Mouse (Mus musculus): ENCODE results near the gene Lrtm2. TPM values are rescaled to one million over a fixed set of nuclear protein-coding genes. Genes with fewer than 3 reads are reported as not detected.

Lrtm2 gene
- polyA plus RNA-seq, 1 experiment from 2014 or later = 0.04 TPM

GRCm38 (mm10) chr6:119346257-119346656 is 15.7 kb upstream of the Lrtm2 start:
- Histone ChIP-seq H3K9me3 (ENCODE audit: control insufficient read depth, low read length) (no peaks in the 10 kb centered on the region), H3K9ac (ENCODE audit: low read length) (no peak overlapping the region), H3K4me1 (replicated peaks; ENCODE audit: control insufficient read depth, insufficient read depth, low read length) (no peaks in the 10 kb centered on the region), H3K4me2 (ENCODE audit: low read depth, low read length) (no peak overlapping the region), H3K27ac (ENCODE audit: low read length) (no peak overlapping the region), H3K4me3 (ENCODE audit: low read length) (no peak overlapping the region), H3K27me3 (ENCODE audit: control insufficient read depth, insufficient read depth, low read depth, low read length) (no peaks in the 10 kb centered on the region), H3K36me3 (ENCODE audit: control insufficient read depth, insufficient read depth, low read length) (no peaks in the 10 kb centered on the region)
- no peak for ATAC-seq (ENCODE audit: low read depth)
- 41% methylated on average over 10 of the region's 10 CpGs for WGBS

GRCm38 (mm10) chr6:119341409-119341808 is 10.8 kb upstream of the Lrtm2 start:
- Histone ChIP-seq H3K27ac (ENCODE audit: low read length) (no peak overlapping the region), H3K9ac (ENCODE audit: low read length) (no peak overlapping the region), H3K36me3 (ENCODE audit: control insufficient read depth, insufficient read depth, low read length) (no peaks in the 10 kb centered on the region), H3K27me3 (ENCODE audit: control insufficient read depth, insufficient read depth, low read depth, low read length) (no peaks in the 10 kb centered on the region), H3K4me1 (replicated peaks; ENCODE audit: control insufficient read depth, insufficient read depth, low read length) (no peaks in the 10 kb centered on the region), H3K4me3 (ENCODE audit: low read length) (no peak overlapping the region), H3K9me3 (ENCODE audit: control insufficient read depth, low read length) (no peaks in the 10 kb centered on the region), H3K4me2 (ENCODE audit: low read depth, low read length) (no peak overlapping the region)
- peak; percentile 82 for ATAC-seq (ENCODE audit: low read depth)

- WGBS = 45% methylated on average over 11 of the region's 11 CpGs
- H3K27me3 ChIP-seq (ENCODE audit: control insufficient read depth, insufficient read depth, low read depth, low read length) = no peaks in the 10 kb centered on the region
- no peak for ATAC-seq (ENCODE audit: low read depth)
- no peak overlapping the region for H3K27ac ChIP-seq (ENCODE audit: low read length)
- peaks cover 2% of the 10 kb centered on the region for H3K4me1 ChIP-seq (replicated peaks; ENCODE audit: control insufficient read depth, insufficient read depth, low read length)
- H3K9me3 ChIP-seq (ENCODE audit: control insufficient read depth, low read length) = no peaks in the 10 kb centered on the region
- no peak overlapping the region for H3K4me3 ChIP-seq (ENCODE audit: low read length)
- H3K9ac ChIP-seq (ENCODE audit: low read length) = no peak overlapping the region
- H3K36me3 ChIP-seq (ENCODE audit: control insufficient read depth, insufficient read depth, low read length) = no peaks in the 10 kb centered on the region
- no peak overlapping the region for H3K4me2 ChIP-seq (ENCODE audit: low read depth, low read length)
Observed at GRCm38 (mm10) chr6:119338121-119338912, 7.8 kb upstream of the Lrtm2 start.

- ATAC-seq (ENCODE audit: low read depth) = no peak
- Histone ChIP-seq H3K36me3 (ENCODE audit: control insufficient read depth, insufficient read depth, low read length) (no peaks in the 10 kb centered on the region), H3K4me2 (ENCODE audit: low read depth, low read length) (no peak overlapping the region), H3K9ac (ENCODE audit: low read length) (no peak overlapping the region), H3K4me1 (replicated peaks; ENCODE audit: control insufficient read depth, insufficient read depth, low read length) (peaks cover 7% of the 10 kb centered on the region), H3K27me3 (ENCODE audit: control insufficient read depth, insufficient read depth, low read depth, low read length) (no peaks in the 10 kb centered on the region), H3K27ac (ENCODE audit: low read length) (no peak overlapping the region), H3K9me3 (ENCODE audit: control insufficient read depth, low read length) (no peaks in the 10 kb centered on the region), H3K4me3 (ENCODE audit: low read length) (no peak overlapping the region)
- WGBS = 61% methylated on average over 3 of the region's 3 CpGs
Observed at GRCm38 (mm10) chr6:119337287-119337686, 6.7 kb upstream of the Lrtm2 start.

- ATAC-seq (ENCODE audit: low read depth) = no peak
- Histone ChIP-seq H3K4me3 (ENCODE audit: low read length) (no peak overlapping the region), H3K36me3 (ENCODE audit: control insufficient read depth, insufficient read depth, low read length) (no peaks in the 10 kb centered on the region), H3K4me2 (ENCODE audit: low read depth, low read length) (no peak overlapping the region), H3K4me1 (replicated peaks; ENCODE audit: control insufficient read depth, insufficient read depth, low read length) (peaks cover 7% of the 10 kb centered on the region), H3K27ac (ENCODE audit: low read length) (no peak overlapping the region), H3K9ac (ENCODE audit: low read length) (no peak overlapping the region), H3K9me3 (ENCODE audit: control insufficient read depth, low read length) (no peaks in the 10 kb centered on the region), H3K27me3 (ENCODE audit: control insufficient read depth, insufficient read depth, low read depth, low read length) (peaks cover 4% of the 10 kb centered on the region)
- WGBS = 63% methylated on average over 7 of the region's 7 CpGs
Observed at GRCm38 (mm10) chr6:119336124-119336523, 5.6 kb upstream of the Lrtm2 start.

DNA sequence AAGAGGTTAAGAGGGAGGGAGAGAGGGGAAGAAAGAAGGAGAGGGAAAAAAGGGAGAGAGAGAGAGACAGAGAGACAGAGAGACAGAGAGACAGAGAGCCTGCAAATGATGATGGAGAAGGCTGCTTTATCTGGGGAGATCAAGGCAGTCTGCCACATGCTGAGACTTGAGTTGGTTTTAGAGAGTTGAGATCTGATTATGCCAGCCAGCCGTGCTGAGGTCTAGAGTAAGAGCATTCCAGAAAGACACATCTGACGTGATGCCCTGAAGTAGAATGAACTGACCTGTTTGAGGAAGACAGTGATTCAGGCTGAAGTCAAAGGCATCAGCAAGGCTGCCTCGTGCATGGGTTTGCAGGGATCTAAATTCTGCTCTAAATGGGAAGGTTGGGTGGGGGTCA is 3.3 kb upstream of the Lrtm2 start:
- peaks cover 23% of the 10 kb centered on the region for H3K4me1 ChIP-seq (replicated peaks; ENCODE audit: control insufficient read depth, insufficient read depth, low read length)
- no peaks in the 10 kb centered on the region for H3K9me3 ChIP-seq (ENCODE audit: control insufficient read depth, low read length)
- no peak for ATAC-seq (ENCODE audit: low read depth)
- H3K27ac ChIP-seq (ENCODE audit: low read length) = no peak overlapping the region
- H3K4me3 ChIP-seq (ENCODE audit: low read length) = no peak overlapping the region
- peaks cover 27% of the 10 kb centered on the region for H3K27me3 ChIP-seq (ENCODE audit: control insufficient read depth, insufficient read depth, low read depth, low read length)
- no peaks in the 10 kb centered on the region for H3K36me3 ChIP-seq (ENCODE audit: control insufficient read depth, insufficient read depth, low read length)
- 25% methylated on average over 3 of the region's 3 CpGs for WGBS
- H3K9ac ChIP-seq (ENCODE audit: low read length) = no peak overlapping the region
- H3K4me2 ChIP-seq (ENCODE audit: low read depth, low read length) = no peak overlapping the region

GRCm38 (mm10) chr6:119333202-119333601 is 2.6 kb upstream of the Lrtm2 start:
- WGBS = 1% methylated on average over 3 of the region's 3 CpGs
- Histone ChIP-seq H3K9ac (ENCODE audit: low read length) (no peak overlapping the region), H3K4me3 (ENCODE audit: low read length) (no peak overlapping the region), H3K27ac (ENCODE audit: low read length) (no peak overlapping the region), H3K4me1 (replicated peaks; ENCODE audit: control insufficient read depth, insufficient read depth, low read length) (peaks cover 24% of the 10 kb centered on the region), H3K9me3 (ENCODE audit: control insufficient read depth, low read length) (no peaks in the 10 kb centered on the region), H3K27me3 (ENCODE audit: control insufficient read depth, insufficient read depth, low read depth, low read length) (peaks cover 27% of the 10 kb centered on the region), H3K36me3 (ENCODE audit: control insufficient read depth, insufficient read depth, low read length) (no peaks in the 10 kb centered on the region), H3K4me2 (ENCODE audit: low read depth, low read length) (no peak overlapping the region)
- peak; percentile 39; the same call in 1 of the 2 replicates for ATAC-seq (ENCODE audit: low read depth)

DNA sequence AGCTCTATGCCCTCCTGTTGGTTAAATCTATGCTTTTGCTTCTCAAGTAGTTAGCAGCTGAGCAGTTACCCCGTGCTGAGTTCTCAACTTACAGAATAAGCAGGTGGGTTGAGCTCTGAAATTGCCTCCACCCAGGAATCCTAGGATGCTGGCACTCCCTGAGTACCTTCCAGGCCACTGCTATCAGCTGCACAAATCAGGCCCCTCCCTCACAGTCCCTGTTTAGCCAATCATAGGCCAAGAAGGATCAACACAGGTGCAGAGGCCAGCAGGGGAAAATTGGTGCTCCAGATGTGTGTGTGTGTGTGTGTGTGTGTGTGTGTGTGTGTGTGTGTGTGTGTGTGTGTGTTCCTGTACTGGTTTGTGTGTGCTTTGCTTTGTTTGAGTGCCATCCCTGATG is 1.5 kb upstream of the Lrtm2 start:
- 6% methylated on average over 1 of the region's 1 CpGs for WGBS

DNA sequence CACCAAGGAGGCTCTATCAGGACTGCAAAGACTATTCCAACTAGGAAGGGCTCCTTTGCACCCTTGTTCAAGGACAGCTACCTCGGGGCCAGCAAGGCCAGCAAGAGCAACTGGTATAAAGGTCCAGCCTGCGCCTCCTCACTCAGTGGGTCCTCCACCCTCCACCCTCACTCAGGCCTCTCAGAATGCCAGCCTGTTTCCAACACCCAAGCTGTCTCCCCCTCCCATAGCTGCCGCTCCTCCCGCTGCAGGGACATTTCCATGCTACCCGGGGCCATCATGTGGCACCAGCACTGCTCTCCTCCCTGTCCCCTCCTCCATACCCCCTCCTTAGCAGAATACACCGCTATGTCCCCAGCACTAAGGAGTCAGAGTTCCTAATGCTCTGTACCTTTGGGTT is 630 bp downstream of the Lrtm2 start:
- Histone ChIP-seq H3K4me1 (replicated peaks; ENCODE audit: control insufficient read depth, insufficient read depth, low read length) (peaks cover 24% of the 10 kb centered on the region), H3K9me3 (ENCODE audit: control insufficient read depth, low read length) (no peaks in the 10 kb centered on the region), H3K4me3 (ENCODE audit: low read length) (peak overlapping the region; percentile 42; the same call in 1 of the 2 replicates), H3K36me3 (ENCODE audit: control insufficient read depth, insufficient read depth, low read length) (no peaks in the 10 kb centered on the region), H3K9ac (ENCODE audit: low read length) (no peak overlapping the region), H3K27ac (ENCODE audit: low read length) (no peak overlapping the region), H3K4me2 (ENCODE audit: low read depth, low read length) (peak overlapping the region; percentile 53; the same call in 1 of the 2 replicates), H3K27me3 (ENCODE audit: control insufficient read depth, insufficient read depth, low read depth, low read length) (peaks cover 29% of the 10 kb centered on the region)
- ATAC-seq (ENCODE audit: low read depth) = no peak
- WGBS = 11% methylated on average over 6 of the region's 6 CpGs

More for the DNA sequence above, 1.5 kb upstream of the Lrtm2 start:
- H3K27me3 ChIP-seq (ENCODE audit: control insufficient read depth, insufficient read depth, low read depth, low read length) = peaks cover 29% of the 10 kb centered on the region
- H3K9me3 ChIP-seq (ENCODE audit: control insufficient read depth, low read length) = no peaks in the 10 kb centered on the region
- no peaks in the 10 kb centered on the region for H3K36me3 ChIP-seq (ENCODE audit: control insufficient read depth, insufficient read depth, low read length)
- H3K9ac ChIP-seq (ENCODE audit: low read length) = no peak overlapping the region
- no peak overlapping the region for H3K4me2 ChIP-seq (ENCODE audit: low read depth, low read length)
- peak; percentile 63 for ATAC-seq (ENCODE audit: low read depth)
- no peak overlapping the region for H3K27ac ChIP-seq (ENCODE audit: low read length)
- peaks cover 24% of the 10 kb centered on the region for H3K4me1 ChIP-seq (replicated peaks; ENCODE audit: control insufficient read depth, insufficient read depth, low read length)
- no peak overlapping the region for H3K4me3 ChIP-seq (ENCODE audit: low read length)
